Mouse (Mus musculus) ES-E14 (cell line): ENCODE data around the gene Smpd4.

Experiments used
- CHD2 ChIP-seq: IDR thresholded peaks from 2 replicates; pipeline ENCODE4 v1.6.1; 2014; ENCODE audit warnings: mild to moderate bottlenecking, low read depth, low read length, inconsistent platforms
- HCFC1 ChIP-seq: IDR thresholded peaks from 2 replicates; pipeline ENCODE4 v1.6.1; 2012; ENCODE audit warnings: low read length, inconsistent platforms, borderline replicate concordance; ENCODE audit not compliant: insufficient read depth
- MAFK ChIP-seq: IDR thresholded peaks from 2 replicates; pipeline ENCODE4 v1.6.1; 2014; ENCODE audit warnings: mild to moderate bottlenecking, low read depth, low read length, inconsistent platforms; ENCODE audit not compliant: insufficient read depth
- ZC3H11A ChIP-seq: IDR thresholded peaks from 2 replicates; pipeline ENCODE4 v1.6.1; 2012; ENCODE audit warnings: low read depth, mild to moderate bottlenecking, inconsistent platforms, low read length, borderline replicate concordance

DNA sequence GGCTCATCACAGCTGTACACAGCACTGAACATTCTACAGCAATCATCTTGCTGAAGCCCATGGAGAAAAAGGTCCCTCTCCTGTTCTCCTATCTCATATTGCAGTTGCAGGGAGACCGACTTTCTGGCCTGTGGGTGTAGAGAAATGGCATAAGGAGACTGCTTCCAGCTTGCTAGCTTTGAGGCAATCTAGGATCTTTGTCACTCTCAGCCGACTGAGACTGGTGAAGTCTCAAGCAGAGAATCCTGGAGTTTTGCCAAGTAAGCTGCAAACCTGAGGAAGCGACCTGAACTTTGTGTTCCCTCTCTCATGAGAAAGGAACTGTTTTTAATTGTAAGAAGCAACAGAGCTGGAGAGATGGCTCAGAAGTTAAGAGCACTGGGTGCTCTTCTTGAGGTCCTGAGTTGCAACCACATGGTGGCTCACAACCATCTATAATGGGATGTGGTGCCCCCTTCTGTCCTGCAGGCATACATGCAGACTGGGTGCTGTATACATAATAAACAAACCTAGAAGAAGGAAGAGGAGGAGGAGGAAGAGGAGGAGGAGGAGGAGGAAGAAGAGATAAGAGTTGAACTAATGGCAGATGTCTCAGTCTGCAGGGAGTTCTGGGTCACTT lies 18.1 kb upstream of the Smpd4 start:
- TF ChIP-seq HCFC1 = no peak
- TF ChIP-seq CHD2 = no peak
- no peak for TF ChIP-seq MAFK
- no peak for TF ChIP-seq ZC3H11A
